Mouse (Mus musculus) brown adipose tissue, adult 24 weeks (tissue): ENCODE measurements around the gene 1600014C10Rik. TPM values are rescaled to one million over a fixed set of nuclear protein-coding genes. Genes with fewer than 3 reads are reported as not detected.

Experiments
- H3K27ac ChIP-seq: fragments of 200-500 bp; replicated peaks from 2 replicates; pipeline ENCODE4 v1.5.1; 2012; ENCODE audit warnings: low read depth, mild to moderate bottlenecking, low read length
- H3K4me1 ChIP-seq: fragments of 200-500 bp; 2 replicates; pipeline ENCODE4 v1.6.1; 2012; ENCODE audit warnings: low read length, mixed read lengths; ENCODE audit not compliant: control insufficient read depth, insufficient read depth, insufficient read length
- H3K4me3 ChIP-seq: fragments of 200-500 bp; 2 replicates; pipeline ENCODE4 v1.5.1; 2012; ENCODE audit warnings: low read depth, mild to moderate bottlenecking, low read length, moderate library complexity; ENCODE audit not compliant: insufficient read depth
- polyA plus RNA-seq: library from polyadenylated mRNA; stranded (reverse); fragments of >200 nt; gene quantifications from 2 replicates; pipeline ENCODE4 v1.2.4, GENCODE M21; 2012; ENCODE audit not compliant: missing spikeins, insufficient read depth, insufficient read length

Gene 1600014C10Rik
- polyA plus RNA-seq, 1 experiment: 63.9 TPM

- Histone ChIP-seq H3K4me3 (peak overlapping the region; percentile 13; the same call in 1 of the 2 replicates), H3K27ac (no peak overlapping the region), H3K4me1 (no peaks in the 10 kb centered on the region)
Measured at GRCm38 (mm10) chr7:38174321-38175148, 8.5 kb upstream of the 1600014C10Rik start.

GRCm38 (mm10) chr7:38176056-38176455, 7.0 kb upstream of the 1600014C10Rik start:
- Histone ChIP-seq H3K4me3 (no peak overlapping the region), H3K27ac (no peak overlapping the region), H3K4me1 (no peaks in the 10 kb centered on the region)

GRCm38 (mm10) chr7:38179896-38180295, 3.1 kb upstream of the 1600014C10Rik start:
- H3K27ac ChIP-seq: no peak overlapping the region
- 0 out of 2 replicates have a peak, but pooled peaks cover 2% of the 10 kb centered on the region for H3K4me1 ChIP-seq
- no peak overlapping the region for H3K4me3 ChIP-seq

- H3K4me3 ChIP-seq: no peak overlapping the region
- H3K27ac ChIP-seq: no peak overlapping the region
- H3K4me1 ChIP-seq: peaks cover 8% of the 10 kb centered on the region; the same call in 1 of the 2 replicates
Measured at GRCm38 (mm10) chr7:38181366-38181765, 1.7 kb upstream of the 1600014C10Rik start.

GRCm38 (mm10) chr7:38182596-38182961, 438 bp upstream of the 1600014C10Rik start:
- H3K27ac ChIP-seq: peak overlapping the region; percentile 97
- H3K4me1 ChIP-seq: peaks cover 13% of the 10 kb centered on the region
- H3K4me3 ChIP-seq: peak overlapping the region; percentile 86

- peak overlapping the region; percentile 97 for H3K27ac ChIP-seq
- peaks cover 20% of the 10 kb centered on the region for H3K4me1 ChIP-seq
- peak overlapping the region; percentile 86 for H3K4me3 ChIP-seq
Measured at GRCm38 (mm10) chr7:38183709-38184417, 846 bp downstream of the 1600014C10Rik start.

- Histone ChIP-seq H3K4me1 (peaks cover 25% of the 10 kb centered on the region), H3K4me3 (peak overlapping the region; percentile 86), H3K27ac (peak overlapping the region; percentile 97)
Measured at GRCm38 (mm10) chr7:38184418-38184745, 1.4 kb downstream of the 1600014C10Rik start.

- peaks cover 27% of the 10 kb centered on the region for H3K4me1 ChIP-seq
- peak overlapping the region; percentile 29 for H3K4me3 ChIP-seq
- peak overlapping the region; percentile 97 for H3K27ac ChIP-seq
Measured at GRCm38 (mm10) chr7:38184786-38185185, 1.8 kb downstream of the 1600014C10Rik start.

GRCm38 (mm10) chr7:38186861-38187260, 3.8 kb downstream of the 1600014C10Rik start:
- H3K4me3 ChIP-seq: no peak overlapping the region
- H3K27ac ChIP-seq: peak overlapping the region; percentile 84

GRCm38 (mm10) chr7:38187796-38188195, 4.8 kb downstream of the 1600014C10Rik start:
- Histone ChIP-seq H3K4me3 (no peak overlapping the region), H3K27ac (peak overlapping the region; percentile 96)

More at GRCm38 (mm10) chr7:38186861-38187260, 3.8 kb downstream of the 1600014C10Rik start:
- peaks cover 27% of the 10 kb centered on the region for H3K4me1 ChIP-seq

GRCm38 (mm10) chr7:38188281-38189075, 5.5 kb downstream of the 1600014C10Rik start:
- Histone ChIP-seq H3K27ac (peak overlapping the region; percentile 96), H3K4me3 (no peak overlapping the region), H3K4me1 (peaks cover 27% of the 10 kb centered on the region)

More at GRCm38 (mm10) chr7:38187796-38188195, 4.8 kb downstream of the 1600014C10Rik start:
- H3K4me1 ChIP-seq: peaks cover 27% of the 10 kb centered on the region

GRCm38 (mm10) chr7:38189136-38189982, 6.3 kb downstream of the 1600014C10Rik start:
- H3K4me1 ChIP-seq: peaks cover 27% of the 10 kb centered on the region
- H3K27ac ChIP-seq: peak overlapping the region; percentile 96
- no peak overlapping the region for H3K4me3 ChIP-seq

- Histone ChIP-seq H3K4me1 (peaks cover 24% of the 10 kb centered on the region), H3K27ac (peak overlapping the region; percentile 96; the same call in 1 of the 2 replicates), H3K4me3 (no peak overlapping the region)
Measured at GRCm38 (mm10) chr7:38190056-38190835, 7.2 kb downstream of the 1600014C10Rik start.
